Mouse (Mus musculus) inflammation-experienced regulatory T-cells, adult 16 weeks (primary cell): ENCODE results near the gene Olfr1016. TPM values are rescaled to one million over a fixed set of nuclear protein-coding genes. Genes with fewer than 3 reads are reported as not detected.

Source experiments
- polyA plus RNA-seq: library from polyadenylated mRNA; unstranded; fragments of 100-300 nt; shearing (Covaris generic); gene quantifications from one replicate; pipeline ENCODE4 v1.2.1, GENCODE M21; 2017

Olfr1016 gene
- polyA plus RNA-seq, result not detected

DNA sequence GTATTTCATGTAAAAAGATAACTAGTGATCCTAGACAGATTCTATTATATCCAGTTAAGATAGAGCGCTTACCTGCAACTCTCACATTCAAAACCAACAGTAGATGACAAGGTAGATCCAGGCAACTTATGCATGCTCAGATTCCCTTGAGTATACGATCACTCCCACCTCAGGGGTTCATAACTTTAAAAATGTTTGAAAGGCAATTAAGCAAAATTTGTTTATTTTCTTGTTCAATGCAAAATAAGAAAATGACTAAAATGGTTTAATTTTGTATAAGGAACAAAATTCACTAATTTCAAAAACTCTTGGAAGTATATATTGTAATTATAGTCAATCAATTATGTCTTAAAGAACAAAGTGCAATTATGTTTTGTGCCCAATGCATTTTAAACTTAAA lies at the start of gene Olfr1016:
Gene Olfr1016, minus strand, starts transcription at position 101 of the 400 bp plus-strand sequence.

GRCm38 (mm10) chr2:85846730-85847129 lies 44.4 kb upstream of the Olfr1016 start, which contains the start of gene Olfr1020:
Gene Olfr1020, plus strand, starts transcription at chr2:85847030.

GRCm38 (mm10) chr2:85845383-85845782 lies 43.0 kb upstream of the Olfr1016 start, which contains the start of gene Olfr1019:
Gene Olfr1019, minus strand, starts transcription at chr2:85845483.

GRCm38 (mm10) chr2:85818179-85818578 lies 15.8 kb upstream of the Olfr1016 start, which contains the start of gene Olfr1018:
Gene Olfr1018, plus strand, starts transcription at chr2:85818479.

DNA sequence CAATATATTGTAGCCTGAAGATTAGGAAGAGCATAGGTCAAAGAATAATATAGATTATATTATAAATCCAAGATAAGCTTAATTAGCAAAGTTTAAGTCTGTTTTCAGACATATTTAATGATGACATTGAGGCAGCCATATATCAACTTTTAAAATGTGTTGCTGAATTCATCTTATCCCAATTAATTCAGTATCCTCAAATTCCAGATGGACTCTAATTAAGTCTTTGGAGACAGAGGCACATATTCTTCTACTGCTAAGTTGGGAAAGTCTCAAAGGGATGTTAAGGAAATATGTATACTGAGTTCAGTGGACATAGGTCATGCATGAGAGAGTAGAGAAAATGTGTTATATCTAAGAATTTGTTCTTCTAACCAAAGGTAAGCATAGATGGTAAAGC lies 20.6 kb downstream of the Olfr1016 start, which contains the start of gene Olfr1015:
Gene Olfr1015, plus strand, starts transcription at position 301 of the 400 bp plus-strand sequence.

GRCm38 (mm10) chr2:85772413-85772812 lies 29.9 kb downstream of the Olfr1016 start, which contains the start of gene Olfr1014:
Gene Olfr1014, plus strand, starts transcription at chr2:85772713.

DNA sequence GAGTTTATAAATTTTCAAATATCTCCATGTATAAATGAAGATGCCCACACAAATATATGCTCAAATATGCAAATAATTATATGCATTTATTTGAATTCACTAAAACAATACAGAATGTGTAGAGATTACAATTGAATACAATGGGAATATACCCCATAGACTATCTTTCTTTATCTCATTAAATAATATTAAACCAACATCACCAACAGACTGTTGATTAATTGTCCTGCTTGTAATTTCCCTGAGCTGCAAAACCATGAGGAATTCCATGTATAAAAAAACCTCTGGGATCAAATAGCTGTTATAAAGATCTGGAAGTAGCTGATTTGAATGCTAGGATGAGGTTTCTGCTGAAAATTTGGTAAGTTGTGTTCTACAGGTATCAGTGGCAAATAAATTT lies 35.5 kb downstream of the Olfr1016 start, which contains the start of gene Olfr1013:
Gene Olfr1013, plus strand, starts transcription at position 301 of the 400 bp plus-strand sequence.

DNA sequence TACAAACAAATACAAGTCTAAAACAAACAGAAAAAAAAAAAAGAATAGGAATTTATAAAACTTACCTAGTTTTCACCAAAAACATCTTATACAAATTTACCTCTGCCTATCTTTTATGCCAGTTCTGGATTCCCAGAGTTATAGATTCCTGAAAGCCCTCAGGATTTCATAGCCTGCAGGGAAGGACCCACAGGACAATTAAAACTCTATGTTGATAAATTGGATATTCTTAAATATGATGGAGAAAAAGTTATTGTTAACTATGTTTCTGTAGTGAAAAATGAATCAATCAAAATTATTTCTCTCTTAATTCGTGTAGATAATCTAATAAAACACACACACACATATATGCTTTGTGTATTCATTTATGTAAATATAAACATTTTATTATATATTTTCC lies 39.7 kb downstream of the Olfr1016 start, which contains the start of gene Olfr1012:
Gene Olfr1012, minus strand, starts transcription at position 101 of the 400 bp plus-strand sequence.

Other genes starting within 250 kb of the Olfr1016 start
- not detected for gene Olfr996, start 223.3 kb downstream of the Olfr1016 start, polyA plus RNA-seq
- not detected for gene Olfr998, start 213.6 kb downstream of the Olfr1016 start, polyA plus RNA-seq
- gene Olfr1000, start 190.6 kb downstream of the Olfr1016 start, polyA plus RNA-seq, result not detected
- not detected for gene Olfr1002, start 151.8 kb downstream of the Olfr1016 start, polyA plus RNA-seq
- gene Olfr154, start 138.1 kb downstream of the Olfr1016 start, polyA plus RNA-seq, result not detected
- gene Olfr1006, start 123.8 kb downstream of the Olfr1016 start, polyA plus RNA-seq, result not detected
- not detected for gene Olfr1008, start 113.1 kb downstream of the Olfr1016 start, polyA plus RNA-seq
- gene Olfr1009, start 87.1 kb downstream of the Olfr1016 start, polyA plus RNA-seq, result not detected
- gene Olfr1012, start 39.8 kb downstream of the Olfr1016 start, polyA plus RNA-seq, result not detected
- gene Olfr1013, start 35.4 kb downstream of the Olfr1016 start, polyA plus RNA-seq, result not detected
- not detected for gene Olfr1014, start 29.8 kb downstream of the Olfr1016 start, polyA plus RNA-seq
- gene Olfr1015, start 20.5 kb downstream of the Olfr1016 start, polyA plus RNA-seq, result not detected
- gene Olfr1018, start 15.9 kb upstream of the Olfr1016 start, polyA plus RNA-seq, result not detected
- not detected for gene Olfr1019, start 42.9 kb upstream of the Olfr1016 start, polyA plus RNA-seq
- gene Olfr1020, start 44.5 kb upstream of the Olfr1016 start, polyA plus RNA-seq, result not detected
- not detected for gene Olfr1022, start 66.0 kb upstream of the Olfr1016 start, polyA plus RNA-seq
- gene Olfr1023, start 83.1 kb upstream of the Olfr1016 start, polyA plus RNA-seq, result not detected
- not detected for gene Olfr1024, start 102.5 kb upstream of the Olfr1016 start, polyA plus RNA-seq
- not detected for gene Olfr1025-ps1, start 112.6 kb upstream of the Olfr1016 start, polyA plus RNA-seq
- gene Olfr1026, start 119.0 kb upstream of the Olfr1016 start, polyA plus RNA-seq, result not detected
- not detected for gene Olfr1028, start 147.9 kb upstream of the Olfr1016 start, polyA plus RNA-seq
- gene Olfr1029, start 171.4 kb upstream of the Olfr1016 start, polyA plus RNA-seq, result not detected
- not detected for gene Olfr1030, start 176.7 kb upstream of the Olfr1016 start, polyA plus RNA-seq
- not detected for gene Olfr1031, start 187.8 kb upstream of the Olfr1016 start, polyA plus RNA-seq
- not detected for gene Olfr1032, start 203.0 kb upstream of the Olfr1016 start, polyA plus RNA-seq
- gene Olfr1033, start 218.1 kb upstream of the Olfr1016 start, polyA plus RNA-seq, result not detected
- not detected for gene Olfr1034, start 243.3 kb upstream of the Olfr1016 start, polyA plus RNA-seq